Mouse (Mus musculus) olfactory bulb, adult 2 months (tissue): ENCODE measurements around the gene Camkmt. TPM values are rescaled to one million over a fixed set of nuclear protein-coding genes. Genes with fewer than 3 reads are reported as not detected.

ENCODE experiments used
- H3K27ac ChIP-seq: fragments of 200-500 bp; 2 replicates; pipeline ENCODE4 v1.5.1; 2012; ENCODE audit warnings: low read depth, low read length; ENCODE audit not compliant: insufficient read depth
- H3K4me1 ChIP-seq: fragments of 200-500 bp; 2 replicates; pipeline ENCODE4 v1.6.1; 2012; ENCODE audit warnings: low read length; ENCODE audit not compliant: control insufficient read depth, insufficient read depth
- H3K4me3 ChIP-seq: fragments of 200-500 bp; 2 replicates; pipeline ENCODE4 v1.5.1; 2012; ENCODE audit warnings: mild to moderate bottlenecking, low read depth, low read length, moderate library complexity; ENCODE audit not compliant: insufficient read depth
- CTCF ChIP-seq: fragments of 200-500 bp; IDR thresholded peaks from 2 replicates; pipeline ENCODE4 v1.5.1; 2012; ENCODE audit warnings: low read depth, mild to moderate bottlenecking, low read length, moderate library complexity; ENCODE audit not compliant: insufficient read depth
- POLR2A ChIP-seq: fragments of 200-500 bp; IDR thresholded peaks from 2 replicates; pipeline ENCODE4 v1.6.1; 2012; ENCODE audit warnings: mild to moderate bottlenecking, low read depth, low read length, moderate library complexity; ENCODE audit not compliant: insufficient read depth
- WGBS: fragments of 180-500 bp; shearing (Covaris S2); methylation state at CpG from one replicate; pipeline ENCODE4 v1.1.7; 2018; 5-methylcytosine and 5-hydroxymethylcytosine counted together
- polyA plus RNA-seq: library from polyadenylated mRNA; stranded (reverse); fragments of >200 nt; gene quantifications from 2 replicates; pipeline ENCODE4 v1.2.4, GENCODE M21; 2012; ENCODE audit warnings: low replicate concordance; ENCODE audit not compliant: missing spikeins, insufficient read depth, insufficient read length

The Camkmt gene
- polyA plus RNA-seq, 1 experiment, result not detected

- TF ChIP-seq POLR2A, result no peak
- TF ChIP-seq CTCF, result no peak
- Histone ChIP-seq H3K4me1 (no peaks in the 10 kb centered on the region), H3K4me3 (no peak overlapping the region), H3K27ac (no peak overlapping the region)
- 69% methylated on average over 8 of the region's 8 CpGs for WGBS
Measured at GRCm38 (mm10) chr17:85151264-85151663, 60.9 kb downstream of the Camkmt start.

- no peak for TF ChIP-seq POLR2A
- TF ChIP-seq CTCF, result no peak
- no peak overlapping the region for H3K27ac ChIP-seq
- no peak overlapping the region for H3K4me3 ChIP-seq
- 83% methylated on average over 4 of the region's 4 CpGs for WGBS
- peaks cover 3% of the 10 kb centered on the region; the same call in 1 of the 2 replicates for H3K4me1 ChIP-seq
Measured at GRCm38 (mm10) chr17:85158202-85158601, 67.8 kb downstream of the Camkmt start.

- Histone ChIP-seq H3K27ac (no peak overlapping the region), H3K4me3 (no peak overlapping the region), H3K4me1 (peaks cover 3% of the 10 kb centered on the region; the same call in 1 of the 2 replicates)
- TF ChIP-seq POLR2A (no peak), CTCF (no peak)
- 87% methylated on average over 8 of the region's 8 CpGs for WGBS
Measured at GRCm38 (mm10) chr17:85159526-85159925, 69.2 kb downstream of the Camkmt start.

- TF ChIP-seq CTCF, result no peak
- no peak for TF ChIP-seq POLR2A
- WGBS, result 96% methylated on average over 8 of the region's 8 CpGs
- Histone ChIP-seq H3K27ac (no peak overlapping the region), H3K4me3 (no peak overlapping the region), H3K4me1 (peaks cover 3% of the 10 kb centered on the region; the same call in 1 of the 2 replicates)
Measured at GRCm38 (mm10) chr17:85160786-85161185, 70.4 kb downstream of the Camkmt start.

GRCm38 (mm10) chr17:85162569-85163271, 72.4 kb downstream of the Camkmt start:
- WGBS, result 91% methylated on average over 7 of the region's 7 CpGs

GRCm38 (mm10) chr17:85163272-85163610, 72.9 kb downstream of the Camkmt start:
- TF ChIP-seq POLR2A (no peak), CTCF (no peak)
- H3K27ac ChIP-seq, result no peak overlapping the region
- no peak overlapping the region for H3K4me3 ChIP-seq
- 87% methylated on average over 4 of the region's 4 CpGs for WGBS
- H3K4me1 ChIP-seq, result peaks cover 3% of the 10 kb centered on the region; the same call in 1 of the 2 replicates

More at GRCm38 (mm10) chr17:85162569-85163271, 72.4 kb downstream of the Camkmt start:
- H3K27ac ChIP-seq, result no peak overlapping the region
- peaks cover 3% of the 10 kb centered on the region; the same call in 1 of the 2 replicates for H3K4me1 ChIP-seq
- no peak overlapping the region for H3K4me3 ChIP-seq
- TF ChIP-seq CTCF (no peak), POLR2A (no peak)

- WGBS, result 95% methylated on average over 2 of the region's 2 CpGs
- no peaks in the 10 kb centered on the region for H3K4me1 ChIP-seq
- H3K27ac ChIP-seq, result no peak overlapping the region
- TF ChIP-seq POLR2A, result no peak
- no peak for TF ChIP-seq CTCF
- no peak overlapping the region for H3K4me3 ChIP-seq
Measured at GRCm38 (mm10) chr17:85168761-85169160, 78.4 kb downstream of the Camkmt start.

GRCm38 (mm10) chr17:85170541-85171255, 80.3 kb downstream of the Camkmt start:
- TF ChIP-seq POLR2A, result no peak
- TF ChIP-seq CTCF, result no peak
- WGBS, result 90% methylated on average over 10 of the region's 10 CpGs
- no peak overlapping the region for H3K4me3 ChIP-seq
- H3K4me1 ChIP-seq, result no peaks in the 10 kb centered on the region
- H3K27ac ChIP-seq, result no peak overlapping the region

GRCm38 (mm10) chr17:85171951-85172350, 81.6 kb downstream of the Camkmt start:
- TF ChIP-seq POLR2A (no peak), CTCF (no peak)
- Histone ChIP-seq H3K4me1 (no peaks in the 10 kb centered on the region), H3K4me3 (no peak overlapping the region), H3K27ac (no peak overlapping the region)
- WGBS, result 75% methylated on average over 4 of the region's 4 CpGs
